Mouse (Mus musculus): ENCODE data around the gene Gtf2f2. TPM values are rescaled to one million over a fixed set of nuclear protein-coding genes. Genes with fewer than 3 reads are reported as not detected.
"Not testable (repeated sequence)": the region's sequence is repeated elsewhere in the genome, so short reads cannot be mapped to it uniquely, and the experiment has no call there.

Gtf2f2 gene
- polyA plus RNA-seq, 1 experiment from 2014 or later: 43.5 TPM

- no peaks in the 10 kb centered on the region for H3K36me3 ChIP-seq
- WGBS: 96% methylated on average over 1 of the region's 1 CpGs
Measured at GRCm38 (mm10) chr14:75941500-75941899, 69.2 kb downstream of the Gtf2f2 start.

GRCm38 (mm10) chr14:75937714-75938113 lies 73.0 kb downstream of the Gtf2f2 start:
- H3K36me3 ChIP-seq: no peaks in the 10 kb centered on the region
- no peak overlapping the region for H3K27ac ChIP-seq
- 76% methylated on average over 1 of the region's 1 CpGs for WGBS
- no peak for DNase-seq (ENCODE audit: low spot score)
- H3K4me1 ChIP-seq: no peaks in the 10 kb centered on the region
- no peak overlapping the region for H3K4me3 ChIP-seq
- no peaks in the 10 kb centered on the region for H3K27me3 ChIP-seq (ENCODE audit: insufficient read depth, poor library complexity, severe bottlenecking)
- no peaks in the 10 kb centered on the region for H3K9me3 ChIP-seq

More at GRCm38 (mm10) chr14:75941500-75941899, 69.2 kb downstream of the Gtf2f2 start:
- no peaks in the 10 kb centered on the region for H3K4me1 ChIP-seq
- no peak overlapping the region for H3K27ac ChIP-seq
- H3K27me3 ChIP-seq (ENCODE audit: insufficient read depth, poor library complexity, severe bottlenecking): no peaks in the 10 kb centered on the region
- H3K4me3 ChIP-seq: no peak overlapping the region
- H3K9me3 ChIP-seq: no peaks in the 10 kb centered on the region
- DNase-seq (ENCODE audit: low spot score): no peak

DNA sequence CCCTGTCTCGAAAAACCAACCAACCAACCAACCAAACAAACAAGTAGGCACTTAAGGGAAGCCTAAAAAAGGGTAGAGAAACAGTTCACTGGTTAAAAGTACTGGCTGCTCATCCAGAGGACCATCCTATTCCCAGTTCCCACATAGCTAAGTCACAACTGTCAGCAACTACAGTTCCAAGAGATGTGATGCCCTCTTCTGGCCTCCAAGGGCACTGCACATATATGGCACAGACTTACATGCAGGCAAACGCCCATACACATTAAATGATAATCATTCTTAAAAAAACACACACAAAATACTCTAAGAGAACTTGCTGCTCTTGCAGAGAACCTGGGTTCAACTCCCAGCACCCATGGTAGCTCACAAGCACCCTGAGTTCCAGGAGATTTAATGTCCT lies 76.3 kb downstream of the Gtf2f2 start:
- no peaks in the 10 kb centered on the region for H3K36me3 ChIP-seq
- DNase-seq (ENCODE audit: low spot score): no peak
- H3K27ac ChIP-seq: no peak overlapping the region
- H3K4me1 ChIP-seq: no peaks in the 10 kb centered on the region
- WGBS: 79% methylated on average over 2 of the region's 2 CpGs
- H3K9me3 ChIP-seq: no peaks in the 10 kb centered on the region
- no peaks in the 10 kb centered on the region for H3K27me3 ChIP-seq (ENCODE audit: insufficient read depth, poor library complexity, severe bottlenecking)
- H3K4me3 ChIP-seq: no peak overlapping the region

DNA sequence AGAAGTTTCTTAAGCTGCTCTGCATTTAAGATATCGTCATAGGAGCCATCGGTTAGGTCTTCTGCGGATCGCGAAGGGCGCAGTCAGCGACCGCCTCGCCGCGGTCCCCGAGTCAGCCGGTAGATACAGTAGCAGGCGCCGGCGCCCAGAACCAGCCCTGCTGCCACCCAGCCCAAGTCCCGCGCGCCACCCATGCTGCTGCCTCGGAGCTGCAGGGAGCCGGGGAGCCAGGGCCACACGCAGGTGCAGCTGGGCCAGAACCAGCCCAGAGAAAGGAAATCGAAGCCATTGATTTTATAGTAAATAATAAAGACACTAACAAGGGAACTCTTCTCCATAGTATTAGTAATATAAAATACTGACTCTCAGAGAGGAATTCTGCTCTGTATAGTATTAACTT lies 79.4 kb downstream of the Gtf2f2 start:
- H3K36me3 ChIP-seq: no peaks in the 10 kb centered on the region
- no peaks in the 10 kb centered on the region for H3K27me3 ChIP-seq (ENCODE audit: insufficient read depth, poor library complexity, severe bottlenecking)
- H3K4me1 ChIP-seq: no peaks in the 10 kb centered on the region
- H3K4me3 ChIP-seq: no peak overlapping the region
- no peak for DNase-seq (ENCODE audit: low spot score)
- WGBS: 95% methylated on average over 23 of the region's 23 CpGs
- H3K9me3 ChIP-seq: no peaks in the 10 kb centered on the region
- H3K27ac ChIP-seq: no peak overlapping the region

GRCm38 (mm10) chr14:75929713-75930112 lies 81.0 kb downstream of the Gtf2f2 start:
- H3K4me1 ChIP-seq; H3K36me3 ChIP-seq; DNase-seq (ENCODE audit: low spot score); H3K4me3 ChIP-seq; H3K27ac ChIP-seq; H3K9me3 ChIP-seq; H3K27me3 ChIP-seq (ENCODE audit: insufficient read depth, poor library complexity, severe bottlenecking): not testable (repeated sequence)
- 86% methylated on average over 8 of the region's 8 CpGs for WGBS

DNA sequence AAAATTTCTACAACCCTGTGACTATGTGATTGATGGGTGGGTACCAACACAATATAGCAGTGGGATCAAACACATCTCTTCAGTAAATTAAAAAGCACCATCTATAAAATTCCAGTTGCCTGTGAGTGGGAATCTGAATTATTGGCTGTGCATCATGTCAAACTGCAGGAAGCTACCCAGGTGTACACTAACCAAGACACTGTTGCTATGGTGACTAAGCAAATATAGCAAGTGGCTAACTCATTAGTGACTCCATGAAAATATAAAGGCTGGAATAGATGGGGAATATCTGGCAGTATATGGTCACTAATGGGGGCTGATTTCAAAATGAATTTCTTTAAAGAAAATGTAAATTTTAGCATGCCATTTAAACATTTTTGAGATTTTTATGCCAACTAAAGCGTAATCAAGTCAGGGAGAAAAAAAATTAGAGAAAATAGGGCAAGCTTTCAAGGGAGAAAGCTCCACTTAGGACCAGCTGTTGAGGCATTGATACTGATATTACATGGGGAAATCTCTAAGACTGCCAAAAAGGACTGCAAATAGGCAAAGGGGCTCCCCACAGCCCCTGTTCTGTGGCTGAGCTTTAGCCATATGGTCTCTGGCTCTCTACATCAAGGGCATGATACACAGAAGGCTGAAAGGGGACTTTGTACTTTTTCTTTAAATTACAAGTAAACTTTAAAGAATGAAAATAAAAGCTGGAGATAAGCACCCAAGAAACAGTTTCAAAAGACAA lies 87.2 kb downstream of the Gtf2f2 start:
- 97% methylated on average over 1 of the region's 1 CpGs for WGBS
- DNase-seq (ENCODE audit: low spot score): no peak
- no peaks in the 10 kb centered on the region for H3K4me1 ChIP-seq

GRCm38 (mm10) chr14:75912665-75913064 lies 98.0 kb downstream of the Gtf2f2 start:
- H3K4me1 ChIP-seq: no peaks in the 10 kb centered on the region
- no peak for DNase-seq (ENCODE audit: low spot score)
- no peak overlapping the region for H3K4me3 ChIP-seq
- 87% methylated on average over 2 of the region's 2 CpGs for WGBS
- no peaks in the 10 kb centered on the region for H3K27me3 ChIP-seq (ENCODE audit: insufficient read depth, poor library complexity, severe bottlenecking)
- H3K9me3 ChIP-seq: no peaks in the 10 kb centered on the region
- H3K27ac ChIP-seq: no peak overlapping the region
- peaks cover 5% of the 10 kb centered on the region for H3K36me3 ChIP-seq

More for the DNA sequence above, 87.2 kb downstream of the Gtf2f2 start:
- Histone ChIP-seq H3K36me3 (no peaks in the 10 kb centered on the region), H3K4me3 (no peak overlapping the region), H3K27ac (no peak overlapping the region), H3K9me3 (no peaks in the 10 kb centered on the region), H3K27me3 (ENCODE audit: insufficient read depth, poor library complexity, severe bottlenecking) (no peaks in the 10 kb centered on the region)

DNA sequence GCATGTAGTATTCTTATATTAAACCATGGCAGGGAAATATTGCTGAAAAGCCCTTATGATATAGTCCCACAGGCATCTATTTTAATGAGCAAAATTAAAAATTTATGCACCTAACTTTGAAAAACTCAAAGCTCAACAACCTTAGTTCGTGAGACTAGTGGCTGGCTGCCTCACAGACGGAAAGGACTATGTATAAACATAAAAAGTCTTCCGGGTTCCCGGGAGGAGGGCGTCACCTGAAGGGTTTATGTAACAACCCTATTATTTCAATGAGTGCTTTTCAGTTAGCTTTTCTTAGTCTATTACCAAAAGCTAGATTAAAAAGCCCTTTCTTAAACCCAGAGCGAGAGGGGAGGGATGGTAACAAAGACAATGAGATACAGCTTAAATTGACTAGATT lies 98.7 kb downstream of the Gtf2f2 start:
- peaks cover 5% of the 10 kb centered on the region for H3K36me3 ChIP-seq
- H3K4me3 ChIP-seq: no peak overlapping the region
- H3K4me1 ChIP-seq: no peaks in the 10 kb centered on the region
- no peaks in the 10 kb centered on the region for H3K9me3 ChIP-seq
- DNase-seq (ENCODE audit: low spot score): no peak
- 91% methylated on average over 6 of the region's 6 CpGs for WGBS
- H3K27me3 ChIP-seq (ENCODE audit: insufficient read depth, poor library complexity, severe bottlenecking): no peaks in the 10 kb centered on the region
- H3K27ac ChIP-seq: no peak overlapping the region

GRCm38 (mm10) chr14:75906931-75907330 lies 103.7 kb downstream of the Gtf2f2 start:
- no peak for DNase-seq (ENCODE audit: low spot score)
- H3K27ac ChIP-seq: no peak overlapping the region
- no peaks in the 10 kb centered on the region for H3K4me1 ChIP-seq
- H3K36me3 ChIP-seq: peaks cover 26% of the 10 kb centered on the region
- H3K27me3 ChIP-seq (ENCODE audit: insufficient read depth, poor library complexity, severe bottlenecking): no peaks in the 10 kb centered on the region
- H3K4me3 ChIP-seq: no peak overlapping the region
- H3K9me3 ChIP-seq: no peaks in the 10 kb centered on the region
- WGBS: 93% methylated on average over 8 of the region's 8 CpGs

DNA sequence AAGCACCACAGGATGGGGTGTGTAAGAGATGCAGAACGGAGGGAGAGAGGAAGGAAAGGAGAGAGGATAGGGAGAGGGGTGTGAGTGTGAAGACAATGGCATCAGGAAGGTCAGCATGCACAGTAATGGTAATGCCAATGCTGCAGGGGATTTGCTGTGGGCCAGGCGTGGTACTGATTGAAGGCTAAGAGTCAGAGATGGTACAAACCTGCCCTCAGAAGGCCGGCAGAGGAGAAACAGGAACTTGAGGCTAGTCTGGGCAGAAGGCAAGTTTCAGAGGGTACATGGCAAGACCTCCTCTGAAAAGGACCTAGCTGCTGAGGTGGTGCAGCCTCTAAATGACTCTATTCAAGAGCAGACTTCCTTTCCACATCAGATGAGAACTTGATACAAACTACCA lies 105.7 kb downstream of the Gtf2f2 start:
- no peak overlapping the region for H3K27ac ChIP-seq
- 96% methylated on average over 3 of the region's 3 CpGs for WGBS
- no peak for DNase-seq (ENCODE audit: low spot score)
- peaks cover 26% of the 10 kb centered on the region for H3K36me3 ChIP-seq
- no peak overlapping the region for H3K4me3 ChIP-seq
- H3K4me1 ChIP-seq: no peaks in the 10 kb centered on the region
- no peaks in the 10 kb centered on the region for H3K9me3 ChIP-seq
- H3K27me3 ChIP-seq (ENCODE audit: insufficient read depth, poor library complexity, severe bottlenecking): no peaks in the 10 kb centered on the region

- H3K27ac ChIP-seq: no peak overlapping the region
- H3K4me3 ChIP-seq: no peak overlapping the region
- H3K27me3 ChIP-seq (ENCODE audit: insufficient read depth, poor library complexity, severe bottlenecking): no peaks in the 10 kb centered on the region
- peaks cover 26% of the 10 kb centered on the region for H3K36me3 ChIP-seq
- WGBS: 85% methylated on average over 3 of the region's 3 CpGs
- H3K9me3 ChIP-seq: no peaks in the 10 kb centered on the region
- H3K4me1 ChIP-seq: no peaks in the 10 kb centered on the region
- no peak for DNase-seq (ENCODE audit: low spot score)
Measured at GRCm38 (mm10) chr14:75903131-75903530, 107.5 kb downstream of the Gtf2f2 start.

- Histone ChIP-seq H3K4me1 (no peaks in the 10 kb centered on the region), H3K4me3 (no peak overlapping the region), H3K9me3 (no peaks in the 10 kb centered on the region), H3K36me3 (peaks cover 30% of the 10 kb centered on the region), H3K27me3 (ENCODE audit: insufficient read depth, poor library complexity, severe bottlenecking) (no peaks in the 10 kb centered on the region), H3K27ac (no peak overlapping the region)
- DNase-seq (ENCODE audit: low spot score): no peak
- WGBS: 83% methylated on average over 2 of the region's 2 CpGs
Measured at GRCm38 (mm10) chr14:75902013-75902412, 108.7 kb downstream of the Gtf2f2 start.

- no peak overlapping the region for H3K27ac ChIP-seq
- H3K9me3 ChIP-seq: no peaks in the 10 kb centered on the region
- WGBS: 64% methylated on average over 5 of the region's 5 CpGs
- no peak for DNase-seq (ENCODE audit: low spot score)
- no peak overlapping the region for H3K4me3 ChIP-seq
- H3K36me3 ChIP-seq: peaks cover 28% of the 10 kb centered on the region
- H3K4me1 ChIP-seq: no peaks in the 10 kb centered on the region
- no peaks in the 10 kb centered on the region for H3K27me3 ChIP-seq (ENCODE audit: insufficient read depth, poor library complexity, severe bottlenecking)
Measured at GRCm38 (mm10) chr14:75900793-75901499, 109.7 kb downstream of the Gtf2f2 start.
